Mouse (Mus musculus) erythroblast, adult 5-6 weeks (primary cell): ENCODE data around the gene Gm21981. TPM values are rescaled to one million over a fixed set of nuclear protein-coding genes. Genes with fewer than 3 reads are reported as not detected.

Experiments
- ATAC-seq: replicated peaks from 2 replicates; pipeline ENCODE4 v1.8.0; 2016; ENCODE audit warnings: moderate number of reproducible peaks, mild to moderate bottlenecking, moderate TSS enrichment, inconsistent platforms; ENCODE audit not compliant: poor library complexity, low FRiP score, severe bottlenecking
- total RNA-seq, 2 experiments: library from RNA; stranded (forward) in 1 of 2; stranded (reverse) in 1 of 2; fragments of 150-400 nt in 1 of 2; fragments of 200-764, 138-1000 nt in 1 of 2; gene quantifications; 2 replicates each; pipeline versions ENCODE4 v1.2.3 to v1.2.4; 2015 to 2017; ENCODE audit warnings: low replicate concordance in 2 of 2

Gene Gm21981
- total RNA-seq, 2 experiments from 2014 or later: not detected

GRCm38 (mm10) chr17:47704692-47705091 lies 10.4 kb upstream of the Gm21981 start:
- ATAC-seq: no peak

GRCm38 (mm10) chr17:47703556-47703955 lies 9.3 kb upstream of the Gm21981 start:
- no peak for ATAC-seq

- ATAC-seq: no peak
These were observed 8.5 kb upstream of the Gm21981 start for GRCm38 (mm10) chr17:47702548-47703345.

- ATAC-seq: no peak
These were observed 7.5 kb upstream of the Gm21981 start for GRCm38 (mm10) chr17:47701793-47702192.

- no peak for ATAC-seq
These were observed 4.8 kb upstream of the Gm21981 start for GRCm38 (mm10) chr17:47699055-47699454.

- ATAC-seq: no peak
These were observed 3.9 kb upstream of the Gm21981 start for GRCm38 (mm10) chr17:47698156-47698555.

GRCm38 (mm10) chr17:47695337-47695710 lies 1.1 kb upstream of the Gm21981 start:
- ATAC-seq: no peak

GRCm38 (mm10) chr17:47694503-47695336 lies 465 bp upstream of the Gm21981 start, which contains the start of gene Prickle4:
Prickle4 (minus strand) TSS chr17:47694736.
- ATAC-seq: peak; percentile 88

GRCm38 (mm10) chr17:47693671-47694441 lies 399 bp downstream of the Gm21981 start:
- no peak for ATAC-seq

GRCm38 (mm10) chr17:47691650-47692049 lies 2.6 kb downstream of the Gm21981 start:
- ATAC-seq: no peak

- no peak for ATAC-seq
These were observed 4.4 kb downstream of the Gm21981 start for GRCm38 (mm10) chr17:47689894-47690293.

- ATAC-seq: no peak
These were observed 5.4 kb downstream of the Gm21981 start, which contains the start of gene Frs3 for GRCm38 (mm10) chr17:47688608-47689575. Frs3 (plus strand) TSS chr17:47689030.

- no peak for ATAC-seq
These were observed 6.0 kb downstream of the Gm21981 start, which contains the start of gene Tomm6 for GRCm38 (mm10) chr17:47688344-47688607. Tomm6 (minus strand) TSS chr17:47688386.

- peak; percentile 95 for ATAC-seq
These were observed 6.6 kb downstream of the Gm21981 start for GRCm38 (mm10) chr17:47687409-47688343.

- ATAC-seq: no peak
These were observed 11.4 kb downstream of the Gm21981 start for GRCm38 (mm10) chr17:47682836-47683235.

- no peak for ATAC-seq
These were observed 15.6 kb downstream of the Gm21981 start for GRCm38 (mm10) chr17:47678702-47679101.

GRCm38 (mm10) chr17:47678238-47678637 lies 16.0 kb downstream of the Gm21981 start:
- no peak for ATAC-seq

GRCm38 (mm10) chr17:47676581-47676980 lies 17.7 kb downstream of the Gm21981 start:
- 0 out of 2 replicates have a peak, but pooled peaks have one; percentile 54 for ATAC-seq
